Mouse (Mus musculus) adrenal gland (tissue): Measurements from ENCODE around the gene Ifne.
"Not testable (repeated sequence)": the region's sequence is repeated elsewhere in the genome, so short reads cannot be mapped to it uniquely, and the experiment has no call there.

Experiments
- intact Hi-C: fragments of 180-260 bp; cut with DNase I; formaldehyde crosslinking; loops from one replicate; pipeline ENCODE4 v1.15.1; 2025
- microRNA-seq, 2 experiments: library from miRNA; unstranded; fragments of <30 nt; microRNA quantifications; one replicate each; pipeline ENCODE4; 2019

The Ifne gene

DNA sequence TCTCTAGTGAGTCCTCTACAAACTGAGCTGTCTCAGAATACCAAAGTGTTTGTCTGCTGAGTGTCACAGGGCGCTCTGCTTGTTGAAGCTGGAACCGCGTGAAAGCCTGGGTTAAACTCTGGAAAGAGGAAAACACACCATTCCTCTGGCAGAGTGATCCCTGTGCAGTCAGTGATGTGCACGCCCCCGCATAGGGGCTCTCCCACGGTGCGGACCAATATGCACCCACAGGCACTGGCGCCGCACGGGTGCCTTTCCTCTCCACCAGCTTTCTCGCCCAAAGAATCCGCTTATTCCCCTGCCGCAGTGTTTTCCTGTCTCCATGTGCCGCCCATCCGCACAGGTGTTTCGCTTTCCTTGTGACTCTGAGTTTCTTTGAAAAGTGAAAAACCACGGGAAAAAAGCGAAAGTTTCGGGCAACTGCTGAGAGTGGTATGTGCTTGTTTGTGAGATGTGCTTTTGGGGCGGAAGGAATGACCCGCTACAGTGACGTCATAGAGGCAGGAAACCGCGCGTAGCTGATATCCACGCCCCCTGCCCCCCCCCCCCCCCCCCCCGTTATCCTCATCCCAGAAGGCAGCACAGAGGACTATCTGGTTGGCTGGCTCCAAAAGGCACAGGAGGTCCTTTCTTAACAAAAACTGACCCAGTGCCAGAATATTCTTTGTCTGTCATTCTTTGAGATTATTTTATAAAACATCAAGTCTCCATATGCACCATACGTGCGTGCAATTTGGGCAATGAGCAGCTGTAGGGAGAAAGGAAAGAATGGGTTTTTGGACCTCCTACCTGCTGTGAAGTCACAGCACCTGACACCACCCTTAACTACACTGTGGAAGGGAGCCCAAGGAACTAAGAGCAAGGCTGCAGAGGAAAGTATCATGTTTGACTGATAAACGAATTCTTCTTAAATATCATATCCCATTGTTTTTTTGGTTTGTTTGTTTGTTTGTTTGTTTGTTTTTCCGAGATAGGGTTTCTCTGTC is 11.8 kb downstream of the Ifne start:
- intact Hi-C loops: no loop called here

DNA sequence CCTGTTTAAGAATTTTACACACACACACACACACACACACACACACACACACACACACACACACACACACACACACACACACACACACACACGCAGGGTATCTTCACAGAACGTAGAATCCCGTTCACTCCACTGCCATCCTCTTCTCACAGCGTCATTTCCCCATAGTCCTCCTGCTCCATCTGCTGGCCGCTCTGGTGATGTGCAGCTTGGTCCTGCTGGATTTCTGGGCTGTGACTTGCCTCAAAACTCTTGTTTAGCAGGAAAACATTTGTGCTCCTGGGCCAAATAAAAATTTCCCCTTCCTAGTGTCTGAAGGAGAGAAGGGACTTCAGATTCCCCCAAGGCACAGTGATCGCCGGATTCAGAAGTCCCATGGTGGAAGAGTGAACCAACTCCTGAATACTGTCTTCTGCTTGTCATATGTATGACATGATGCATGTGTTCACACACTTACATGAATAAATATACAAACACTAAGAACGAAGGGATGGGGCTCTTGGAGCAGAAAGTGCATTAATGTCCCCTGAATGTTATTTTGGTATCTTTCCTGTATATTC is 12.6 kb downstream of the Ifne start:
- intact Hi-C loops: no loop called here

DNA sequence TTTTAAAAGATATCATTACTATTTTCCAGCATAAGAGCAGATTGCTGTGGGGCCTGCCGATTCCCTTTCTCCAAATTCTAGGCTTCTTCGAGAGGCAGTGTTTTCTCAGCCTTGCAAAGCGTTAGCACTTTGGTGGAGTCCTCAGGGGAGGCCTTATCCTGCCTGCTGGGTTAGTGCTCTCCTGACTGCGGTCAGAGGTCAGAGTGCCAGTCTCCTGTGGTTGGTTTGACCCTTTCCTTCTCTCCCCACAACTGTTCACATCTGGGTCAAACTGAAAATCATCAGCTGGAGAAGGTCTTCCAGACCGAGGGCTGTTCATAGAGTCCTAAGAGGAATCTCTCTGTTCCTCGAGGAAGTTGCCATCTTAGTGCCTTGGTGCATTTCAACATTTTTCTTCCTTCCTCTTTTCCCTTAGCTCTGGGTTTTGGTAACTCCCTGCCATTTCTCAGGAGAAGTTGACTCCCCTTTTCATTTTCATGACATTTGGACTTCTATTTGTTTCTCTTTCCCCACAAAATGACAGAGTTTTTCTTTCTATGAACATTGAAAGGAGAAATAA is 14.9 kb downstream of the Ifne start:
- intact Hi-C loops: no loop called here

DNA sequence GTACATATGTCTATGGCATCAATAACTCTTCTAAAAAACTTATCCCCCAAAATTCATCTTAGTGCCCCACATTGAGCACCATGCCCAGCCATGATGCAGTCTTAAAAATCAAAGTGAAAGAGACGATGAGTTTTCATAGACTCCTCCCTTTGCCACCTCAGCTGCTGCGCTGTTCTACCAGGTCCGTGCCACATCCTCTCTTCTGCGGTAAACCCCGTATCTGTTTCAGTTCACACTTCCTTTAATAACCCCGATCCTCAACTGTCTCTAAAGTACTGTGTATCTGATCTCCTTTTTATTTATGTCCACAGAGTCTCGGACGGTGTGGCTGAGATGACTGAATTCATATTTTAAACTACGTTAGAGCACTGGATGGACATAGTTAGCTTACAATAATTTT is 15.4 kb downstream of the Ifne start:
- intact Hi-C loops: no loop called here

DNA sequence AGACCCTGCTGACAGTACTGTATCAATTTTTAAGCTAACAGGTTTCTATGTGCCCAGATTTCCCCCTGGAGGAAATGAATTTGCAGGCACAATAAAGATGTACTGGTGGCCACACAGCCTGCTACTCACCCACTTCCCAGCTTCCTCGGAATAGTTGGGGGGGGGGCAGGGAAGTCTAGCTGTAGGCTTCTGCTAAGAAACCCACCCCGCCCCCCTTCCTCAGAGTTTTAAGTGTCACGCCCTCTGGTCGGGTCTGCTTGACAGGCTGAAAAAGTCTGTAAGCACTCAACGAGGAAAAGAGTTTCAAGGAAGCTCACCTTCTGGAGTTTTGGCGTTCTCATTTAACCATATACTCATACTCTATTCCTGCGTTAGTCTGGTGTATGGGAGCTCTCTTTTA is 16.7 kb downstream of the Ifne start:
- intact Hi-C loops: no loop called here

DNA sequence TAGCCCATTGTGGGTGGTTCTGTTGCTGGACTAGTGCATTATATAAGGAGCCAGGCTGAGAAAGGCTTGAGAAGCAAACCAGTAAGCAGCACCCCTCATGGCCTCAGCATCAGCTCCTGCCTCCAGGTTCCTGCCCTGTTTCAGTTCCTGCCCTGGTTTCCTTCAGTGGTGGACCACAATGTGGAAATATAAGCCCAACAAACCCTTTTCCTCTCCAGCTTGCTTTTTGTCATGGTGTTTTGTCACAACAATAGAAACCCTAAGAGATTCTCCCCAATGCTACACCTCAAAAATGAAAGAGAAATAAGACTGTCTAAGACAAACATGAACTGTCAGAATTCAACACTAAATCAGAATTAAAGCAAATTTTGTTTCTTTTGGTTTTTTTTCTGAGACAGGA is 20.8 kb downstream of the Ifne start:
- intact Hi-C loops: no loop called here

DNA sequence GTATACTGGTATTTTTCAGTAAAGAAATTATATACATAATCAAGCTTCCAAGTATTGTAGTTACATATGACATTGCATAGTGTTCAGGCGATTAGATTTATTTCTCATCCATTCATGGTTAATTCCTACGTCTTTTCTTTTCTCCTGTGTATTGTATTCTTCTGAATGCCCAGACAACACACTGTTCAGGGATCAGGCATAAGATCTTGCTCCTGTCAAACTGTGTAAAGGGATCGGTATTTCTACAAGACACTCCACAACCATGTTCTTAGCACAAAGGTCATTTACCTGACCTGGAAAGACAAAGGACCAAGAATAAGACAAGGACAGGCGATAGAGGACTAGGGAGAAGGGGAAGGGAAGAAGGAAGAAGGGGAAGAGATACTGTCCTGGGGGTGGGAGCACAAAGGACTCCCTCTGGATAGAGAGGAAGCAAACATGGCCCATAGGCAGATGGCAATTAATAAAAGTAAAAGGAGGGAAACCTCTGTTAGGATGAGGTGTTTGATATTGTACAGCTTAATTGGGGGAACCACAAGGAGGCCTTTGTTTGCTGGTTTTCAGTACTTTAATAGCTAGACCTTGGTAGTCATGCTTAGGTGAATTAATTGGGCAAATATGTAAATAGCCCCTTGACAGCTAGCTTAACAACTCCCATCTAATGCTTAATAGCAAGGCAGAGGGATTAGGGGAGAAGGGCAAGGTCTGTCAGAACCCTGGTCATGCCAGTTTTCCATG is 28.8 kb downstream of the Ifne start:
- intact Hi-C loops: no loop called here

DNA sequence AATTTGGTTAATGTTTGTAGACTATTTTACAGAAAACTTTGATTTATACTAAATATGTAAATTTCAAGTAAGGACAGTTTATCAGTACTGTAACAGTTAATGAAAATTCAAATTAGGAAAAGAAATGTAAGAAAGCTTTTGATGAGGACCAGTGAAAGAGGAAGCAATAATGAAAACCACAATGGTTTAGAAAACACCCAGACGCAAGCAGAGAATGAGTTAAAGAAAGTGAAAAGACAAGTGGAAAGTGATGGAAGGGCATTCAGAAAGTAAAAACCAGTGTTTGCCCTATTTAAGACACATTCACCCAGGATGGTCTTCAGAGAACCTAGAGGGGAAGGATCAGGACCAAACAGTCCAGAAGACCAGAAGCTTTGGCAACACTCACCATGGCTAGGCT is 30.3 kb downstream of the Ifne start, which contains the start of gene Ifna1:
Ifna1 (plus strand) TSS at position 390 of the 400 bp plus-strand sequence.
- intact Hi-C loops: no loop called here

DNA sequence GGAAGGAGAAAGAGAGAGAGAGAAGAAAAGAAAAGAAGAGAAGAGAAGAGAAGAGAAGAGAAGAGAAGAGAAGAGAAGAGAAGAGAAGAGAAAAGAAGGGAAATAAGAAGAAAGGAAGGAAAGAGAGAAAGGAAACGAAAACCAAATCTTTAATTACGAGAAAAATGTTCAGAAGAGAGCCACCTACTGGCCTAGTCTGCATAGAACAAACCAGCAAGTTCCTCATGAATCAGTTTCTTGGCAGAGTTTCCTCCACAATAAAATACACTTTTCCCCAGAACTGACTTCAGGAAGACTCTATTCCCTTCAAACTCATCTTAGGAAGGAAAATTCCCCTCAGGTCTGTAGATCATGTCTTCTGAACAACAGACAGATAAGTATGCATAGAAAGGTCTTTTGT is 34.7 kb downstream of the Ifne start:
- intact Hi-C loops: no loop called here

DNA sequence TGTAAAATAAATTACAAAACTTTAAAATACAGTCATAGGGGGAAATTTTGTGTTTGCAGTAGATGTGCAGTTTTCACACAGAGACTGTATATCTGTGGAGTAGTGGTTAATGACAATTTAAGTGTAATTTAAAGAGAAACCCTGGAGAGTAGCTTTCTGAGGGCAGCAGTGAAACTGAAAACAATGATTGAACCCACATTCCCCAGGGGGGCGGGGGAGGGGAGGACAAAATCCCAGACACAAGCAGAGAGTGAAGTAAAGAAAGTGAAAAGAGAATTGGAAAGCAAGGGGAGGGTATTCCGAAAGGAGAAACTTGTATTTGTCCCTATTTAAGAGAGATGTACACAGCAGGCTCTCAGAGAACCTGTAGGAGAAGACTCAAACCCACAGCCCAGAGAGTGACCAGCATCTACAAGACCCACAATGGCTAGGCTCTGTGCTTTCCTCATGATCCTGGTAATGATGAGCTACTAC is 38.5 kb downstream of the Ifne start, which contains the start of gene Ifna4:
Ifna4 (plus strand) TSS at position 424 of the 474 bp plus-strand sequence.
- intact Hi-C loops: no loop called here

DNA sequence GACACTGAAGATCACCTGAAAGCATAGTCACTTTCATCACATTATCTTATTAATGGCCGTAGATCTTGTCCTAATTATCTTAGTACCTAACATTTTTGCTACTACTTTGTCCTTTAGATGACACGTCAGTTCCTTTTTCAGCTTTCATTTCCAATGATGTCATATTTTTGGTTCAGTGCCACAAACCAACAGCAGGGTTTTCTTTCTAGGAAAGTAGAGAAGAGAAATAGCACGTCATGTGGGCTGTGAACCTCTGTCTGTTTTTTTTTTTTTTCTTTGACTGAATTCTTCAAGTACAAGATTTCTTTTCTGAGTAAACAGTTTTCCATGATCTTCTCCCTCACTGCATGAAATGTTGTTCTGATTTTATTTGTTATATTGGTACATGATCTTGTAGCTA is 39.9 kb downstream of the Ifne start:
- intact Hi-C loops: no loop called here

DNA sequence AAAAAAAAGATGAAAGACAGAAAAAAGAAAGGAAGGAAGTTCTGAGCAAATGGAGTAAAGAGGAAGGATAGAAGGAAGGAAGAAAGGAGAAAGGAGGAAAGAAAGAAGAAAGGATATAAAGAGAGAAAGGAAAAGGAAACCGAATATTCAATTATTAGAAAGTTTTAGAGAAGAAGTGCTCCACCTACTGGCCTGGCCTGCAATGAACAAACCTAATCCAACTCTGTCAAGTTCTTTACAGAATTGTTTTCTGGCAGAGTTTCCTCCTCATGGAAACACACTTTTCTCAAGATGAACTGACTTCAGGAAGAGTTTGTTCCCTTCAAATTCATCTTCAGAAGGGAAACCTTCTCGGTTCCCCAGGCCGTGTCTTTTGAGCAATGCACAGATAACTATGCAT is 41.2 kb downstream of the Ifne start:
- intact Hi-C loops: no loop called here

DNA sequence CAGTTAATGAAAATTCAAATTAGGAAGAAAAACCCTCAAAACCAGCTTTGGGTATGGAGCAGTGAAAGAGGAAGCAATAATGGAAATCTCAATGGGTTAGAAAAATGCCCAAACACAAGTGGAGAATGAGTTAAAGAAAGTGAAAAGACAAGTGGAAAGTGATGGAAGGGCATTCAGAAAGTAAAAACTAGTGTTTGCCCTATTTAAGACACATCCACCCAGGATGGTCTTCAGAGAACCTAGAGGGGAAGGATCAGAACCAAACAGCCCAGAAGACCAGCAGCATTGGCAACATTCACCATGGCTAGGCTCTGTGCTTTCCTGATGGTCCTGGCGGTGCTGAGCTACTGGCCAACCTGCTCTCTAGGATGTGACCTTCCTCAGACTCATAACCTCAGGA is 44.8 kb downstream of the Ifne start, which contains the start of gene Ifna5:
Ifna5 (plus strand) TSS at position 301 of the 400 bp plus-strand sequence.
- intact Hi-C loops: not testable (repeated sequence)

DNA sequence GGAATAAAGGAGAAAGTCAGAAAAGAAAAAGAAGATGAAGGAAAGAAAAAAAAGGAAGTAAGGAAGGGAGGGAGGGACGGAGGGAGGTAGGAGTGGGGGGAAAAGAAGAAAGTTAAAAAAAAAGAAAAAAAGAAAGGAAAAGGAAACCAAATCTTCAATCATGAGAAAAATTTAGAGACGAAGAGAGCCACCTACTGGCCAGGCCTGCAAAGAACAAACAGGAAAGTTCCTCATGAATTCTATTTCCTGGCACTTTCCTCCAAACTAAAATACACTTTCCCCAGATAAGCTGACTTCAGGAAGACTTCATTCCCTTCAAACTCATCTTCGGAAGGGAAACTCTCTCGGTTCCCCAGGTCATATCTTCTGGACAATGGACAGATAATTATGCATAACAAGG is 49.5 kb downstream of the Ifne start:
- intact Hi-C loops: no loop called here

Small RNA genes lying within 50 kb of the gene (microRNA-seq; reads per million reads assigned to microRNA genes)
- 406 to 414 reads per million in 2 experiments for gene Mir31
